Mouse (Mus musculus): ENCODE results near the gene Tmem151b. TPM values are rescaled to one million over a fixed set of nuclear protein-coding genes. Genes with fewer than 3 reads are reported as not detected.

The Tmem151b gene
- polyA plus RNA-seq, 1 experiment from 2014 or later: 1.6 TPM

DNA sequence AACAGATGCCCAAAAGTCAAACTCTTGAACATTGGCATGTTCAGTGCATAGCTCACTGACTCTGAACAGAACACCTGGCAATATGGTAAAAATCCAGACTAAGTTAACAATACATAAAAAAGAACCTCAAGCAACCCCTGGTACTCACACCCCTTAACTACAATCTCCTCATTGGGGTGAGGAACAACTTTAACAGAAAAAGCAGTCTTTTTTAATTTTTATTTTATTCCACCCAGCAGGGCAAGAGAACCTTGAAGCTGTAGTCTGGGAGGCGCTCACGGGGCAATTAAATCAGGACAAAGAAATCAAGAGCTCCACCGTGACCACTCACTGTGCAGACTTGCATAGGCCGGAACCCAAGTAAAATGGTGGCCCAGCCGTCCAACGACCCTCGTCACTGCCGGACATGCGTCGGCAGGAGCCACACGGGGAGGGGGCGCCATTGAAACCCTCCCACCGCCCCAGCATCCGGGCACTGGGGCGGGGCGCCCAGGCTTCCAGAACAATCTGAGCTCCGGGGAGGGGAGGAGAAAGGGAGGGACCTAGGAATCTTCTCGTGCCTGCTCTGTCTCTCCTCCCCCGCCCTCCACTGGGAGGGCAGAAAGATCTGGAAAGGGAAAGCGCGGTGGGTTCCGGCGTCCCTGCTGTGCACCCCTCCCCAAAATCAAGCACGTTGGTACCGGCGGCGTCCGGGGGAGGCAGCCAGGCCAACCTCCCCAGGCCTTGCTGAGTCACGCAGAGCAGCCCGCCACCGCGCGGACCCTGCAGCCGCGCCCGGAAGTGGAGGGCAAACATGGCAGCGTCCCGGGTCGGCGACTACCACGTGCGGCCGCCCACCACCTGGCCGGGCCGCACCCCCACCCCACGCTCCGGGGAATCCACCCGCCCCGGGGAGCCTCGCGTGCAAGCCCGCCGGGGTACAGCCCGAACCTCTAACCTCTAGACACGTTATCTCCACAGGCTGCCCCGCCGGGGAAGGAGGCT lies 22.9 kb upstream of the Tmem151b start:
- peaks cover 9% of the 10 kb centered on the region; the same call in 1 of the 2 replicates for H3K4me1 ChIP-seq (ENCODE audit: insufficient read depth)
- H3K27ac ChIP-seq (ENCODE audit: low read depth): peak overlapping the region; percentile 92
- H3K9me3 ChIP-seq (ENCODE audit: low read depth, low read length): no peaks in the 10 kb centered on the region
- H3K36me3 ChIP-seq (ENCODE audit: insufficient read depth): peaks cover 50% of the 10 kb centered on the region
- WGBS: under 1% methylated on average over 56 of the region's 57 CpGs
- peak overlapping the region; percentile 68 for H3K4me3 ChIP-seq (ENCODE audit: low read depth, low read length)
- peak overlapping the region; percentile 90 for H3K9ac ChIP-seq
- H3K4me2 ChIP-seq: peak overlapping the region; percentile 96
- ATAC-seq (ENCODE audit: insufficient read depth) (peak; percentile 67), DNase-seq (peak; percentile 94)
- no peak for TF ChIP-seq CTCF (IDR thresholded peaks at IDR 0.05; ENCODE audit: low read depth)
- no peaks in the 10 kb centered on the region for H3K27me3 ChIP-seq (ENCODE audit: insufficient read depth, low read length)

DNA sequence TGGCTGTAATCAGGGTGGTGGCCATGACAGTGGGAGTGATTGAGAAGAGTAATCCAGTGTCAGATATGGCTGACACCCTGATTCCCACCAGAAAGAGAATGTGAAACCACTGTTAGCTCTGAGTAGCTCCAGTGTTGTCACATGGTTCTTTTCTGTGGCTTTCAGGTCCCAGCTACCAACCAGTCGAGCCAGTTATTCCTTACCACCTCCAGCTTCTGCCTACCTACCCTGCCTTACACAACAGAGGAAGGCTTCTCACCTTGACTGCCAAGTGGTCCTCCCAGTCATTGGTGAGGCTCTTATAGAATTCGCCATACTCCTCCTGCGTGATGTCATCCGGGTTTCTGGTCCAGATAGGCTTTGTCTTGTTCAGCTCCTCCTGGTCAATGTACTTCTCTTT lies 20.5 kb upstream of the Tmem151b start:
- Histone ChIP-seq H3K4me2 (peak overlapping the region; percentile 12; the same call in 1 of the 2 replicates), H3K27ac (ENCODE audit: low read depth) (no peak overlapping the region), H3K4me3 (ENCODE audit: low read depth, low read length) (no peak overlapping the region), H3K9ac (no peak overlapping the region), H3K4me1 (ENCODE audit: insufficient read depth) (peaks cover 10% of the 10 kb centered on the region; the same call in 1 of the 2 replicates), H3K9me3 (ENCODE audit: low read depth, low read length) (no peaks in the 10 kb centered on the region), H3K27me3 (ENCODE audit: insufficient read depth, low read length) (no peaks in the 10 kb centered on the region), H3K36me3 (ENCODE audit: insufficient read depth) (peaks cover 74% of the 10 kb centered on the region)
- 72% methylated on average over 4 of the region's 4 CpGs for WGBS
- DNase-seq (no peak), ATAC-seq (ENCODE audit: insufficient read depth) (no peak)
- TF ChIP-seq CTCF (IDR thresholded peaks at IDR 0.05; ENCODE audit: low read depth): no peak

DNA sequence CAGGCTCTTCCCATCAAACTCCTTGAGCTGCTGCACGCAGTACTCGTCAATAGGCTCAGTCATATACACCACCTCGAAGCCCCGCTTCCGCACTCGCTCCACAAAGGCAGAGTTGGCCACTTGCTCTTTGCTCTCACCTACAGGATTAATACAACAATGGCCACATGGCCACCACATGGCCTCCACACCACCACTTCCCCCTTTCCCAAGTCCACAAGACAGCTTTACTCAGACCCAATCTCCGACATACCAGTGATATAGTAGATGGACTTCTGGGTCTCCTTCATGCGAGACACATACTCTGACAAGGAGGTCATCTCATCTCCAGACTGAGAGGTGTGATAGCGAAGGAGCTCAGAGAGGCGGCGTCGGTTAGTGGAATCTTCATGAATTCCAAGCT lies 19.5 kb upstream of the Tmem151b start:
- no peak overlapping the region for H3K9ac ChIP-seq
- no peak overlapping the region for H3K4me3 ChIP-seq (ENCODE audit: low read depth, low read length)
- ATAC-seq (ENCODE audit: insufficient read depth) (no peak), DNase-seq (no peak)
- H3K27me3 ChIP-seq (ENCODE audit: insufficient read depth, low read length): no peaks in the 10 kb centered on the region
- peaks cover 11% of the 10 kb centered on the region for H3K4me1 ChIP-seq (ENCODE audit: insufficient read depth)
- 85% methylated on average over 12 of the region's 12 CpGs for WGBS
- H3K9me3 ChIP-seq (ENCODE audit: low read depth, low read length): no peaks in the 10 kb centered on the region
- H3K36me3 ChIP-seq (ENCODE audit: insufficient read depth): peaks cover 76% of the 10 kb centered on the region
- TF ChIP-seq CTCF (IDR thresholded peaks at IDR 0.05; ENCODE audit: low read depth): no peak
- no peak overlapping the region for H3K4me2 ChIP-seq
- H3K27ac ChIP-seq (ENCODE audit: low read depth): no peak overlapping the region

DNA sequence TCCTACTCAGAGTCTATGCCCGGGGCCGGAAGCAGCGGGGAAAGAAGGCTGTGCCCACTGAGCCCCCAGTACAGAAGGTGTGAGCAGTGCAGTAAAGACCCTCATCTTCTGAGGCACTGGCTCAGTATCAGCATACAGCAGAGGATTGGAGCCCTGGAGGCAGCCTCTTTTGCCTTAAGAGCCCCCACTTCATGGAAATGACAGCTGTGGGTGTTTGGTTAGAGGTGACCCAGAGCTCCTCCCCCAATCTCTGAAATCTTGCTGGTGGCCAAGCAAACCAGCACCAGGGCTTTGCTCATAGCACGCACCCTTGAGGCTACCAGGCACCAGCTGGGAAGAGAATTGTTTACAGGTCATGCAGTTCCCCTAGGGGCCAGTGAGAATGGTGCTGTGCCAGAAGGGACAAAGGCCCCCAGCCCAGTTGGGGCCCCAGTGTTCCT lies 17.7 kb upstream of the Tmem151b start:
- peak; percentile 16 for ATAC-seq (ENCODE audit: insufficient read depth)
- H3K9me3 ChIP-seq (ENCODE audit: low read depth, low read length): no peaks in the 10 kb centered on the region
- H3K27ac ChIP-seq (ENCODE audit: low read depth): no peak overlapping the region
- H3K36me3 ChIP-seq (ENCODE audit: insufficient read depth): peaks cover 74% of the 10 kb centered on the region
- no peaks in the 10 kb centered on the region for H3K27me3 ChIP-seq (ENCODE audit: insufficient read depth, low read length)
- H3K9ac ChIP-seq: no peak overlapping the region
- H3K4me1 ChIP-seq (ENCODE audit: insufficient read depth): peaks cover 11% of the 10 kb centered on the region
- no peak overlapping the region for H3K4me2 ChIP-seq
- H3K4me3 ChIP-seq (ENCODE audit: low read depth, low read length): peak overlapping the region; percentile 4; the same call in 1 of the 2 replicates
- peak; percentile 56 for DNase-seq
- peak; percentile 28; the same call in 1 of the 2 replicates for TF ChIP-seq CTCF (IDR thresholded peaks at IDR 0.05; ENCODE audit: low read depth)
- 22% methylated on average over 4 of the region's 4 CpGs for WGBS

DNA sequence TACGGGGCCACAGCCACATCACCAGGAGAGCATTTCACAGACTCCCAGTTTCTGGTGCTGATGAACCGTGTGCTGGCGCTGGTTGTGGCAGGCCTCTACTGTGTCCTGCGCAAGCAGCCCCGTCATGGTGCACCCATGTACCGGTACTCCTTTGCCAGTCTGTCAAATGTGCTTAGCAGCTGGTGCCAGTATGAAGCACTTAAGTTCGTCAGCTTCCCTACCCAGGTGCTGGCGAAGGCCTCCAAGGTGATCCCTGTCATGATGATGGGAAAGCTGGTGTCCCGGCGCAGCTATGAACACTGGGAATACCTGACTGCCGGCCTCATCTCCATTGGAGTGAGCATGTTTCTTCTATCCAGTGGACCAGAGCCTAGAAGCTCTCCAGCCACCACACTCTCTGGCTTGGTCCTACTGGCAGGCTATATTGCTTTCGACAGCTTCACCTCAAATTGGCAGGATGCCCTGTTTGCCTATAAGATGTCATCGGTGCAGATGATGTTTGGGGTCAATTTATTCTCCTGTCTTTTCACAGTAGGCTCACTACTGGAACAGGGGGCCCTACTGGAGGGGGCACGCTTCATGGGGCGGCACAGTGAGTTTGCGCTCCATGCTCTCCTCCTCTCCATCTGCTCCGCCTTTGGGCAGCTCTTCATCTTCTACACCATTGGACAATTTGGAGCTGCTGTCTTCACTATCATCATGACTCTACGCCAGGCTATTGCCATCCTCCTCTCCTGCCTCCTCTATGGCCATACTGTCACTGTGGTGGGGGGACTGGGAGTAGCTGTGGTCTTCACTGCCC lies 17.1 kb upstream of the Tmem151b start:
- 0 out of 2 replicates have a peak, but pooled peaks have one; percentile 1 for ATAC-seq (ENCODE audit: insufficient read depth)
- no peaks in the 10 kb centered on the region for H3K9me3 ChIP-seq (ENCODE audit: low read depth, low read length)

DNA sequence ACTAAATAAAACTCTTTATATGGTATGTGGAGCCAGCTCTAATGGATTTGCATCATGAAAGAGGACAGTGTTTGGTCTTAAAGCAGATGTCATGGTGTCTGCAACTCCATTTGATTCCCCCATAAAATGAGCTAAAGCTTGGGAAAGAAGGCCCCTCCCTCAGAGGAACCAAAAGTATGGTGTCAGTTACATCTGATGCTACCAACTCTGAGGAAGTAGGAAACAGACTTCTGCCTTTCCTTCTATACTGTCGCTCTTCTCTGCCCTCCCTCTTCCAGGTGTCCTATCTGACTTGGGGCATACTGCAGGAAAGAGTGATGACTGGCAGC lies 16.5 kb upstream of the Tmem151b start:
- H3K9ac ChIP-seq: no peak overlapping the region
- WGBS: 52% methylated on average over 1 of the region's 1 CpGs
- no peak overlapping the region for H3K4me3 ChIP-seq (ENCODE audit: low read depth, low read length)
- H3K4me2 ChIP-seq: no peak overlapping the region
- H3K27ac ChIP-seq (ENCODE audit: low read depth): no peak overlapping the region
- TF ChIP-seq CTCF (IDR thresholded peaks at IDR 0.05; ENCODE audit: low read depth): no peak
- no peaks in the 10 kb centered on the region for H3K27me3 ChIP-seq (ENCODE audit: insufficient read depth, low read length)
- DNase-seq: no peak
- no peak for ATAC-seq (ENCODE audit: insufficient read depth)
- no peaks in the 10 kb centered on the region for H3K9me3 ChIP-seq (ENCODE audit: low read depth, low read length)
- H3K4me1 ChIP-seq (ENCODE audit: insufficient read depth): peaks cover 7% of the 10 kb centered on the region
- peaks cover 62% of the 10 kb centered on the region for H3K36me3 ChIP-seq (ENCODE audit: insufficient read depth)

More for the DNA sequence above, 17.1 kb upstream of the Tmem151b start:
- peak; percentile 58 for DNase-seq
- Histone ChIP-seq H3K4me3 (ENCODE audit: low read depth, low read length) (no peak overlapping the region; the same call in 1 of the 2 replicates), H3K9ac (no peak overlapping the region), H3K36me3 (ENCODE audit: insufficient read depth) (peaks cover 68% of the 10 kb centered on the region), H3K4me1 (ENCODE audit: insufficient read depth) (peaks cover 10% of the 10 kb centered on the region), H3K4me2 (no peak overlapping the region), H3K27me3 (ENCODE audit: insufficient read depth, low read length) (no peaks in the 10 kb centered on the region), H3K27ac (ENCODE audit: low read depth) (no peak overlapping the region)
- 55% methylated on average over 18 of the region's 18 CpGs for WGBS
- TF ChIP-seq CTCF (IDR thresholded peaks at IDR 0.05; ENCODE audit: low read depth): no peak
